Mouse (Mus musculus): Measurements from ENCODE around the gene Ifit3b.
"Not testable (repeated sequence)": the region's sequence is repeated elsewhere in the genome, so short reads cannot be mapped to it uniquely, and the experiment has no call there.

Gene Ifit3b

GRCm38 (mm10) chr19:34612243-34613001, 4.7 kb downstream of the Ifit3b start:
- not testable (repeated sequence) for DNase-seq

- DNase-seq, result no peak
These were observed 13.1 kb downstream of the Ifit3b start for GRCm38 (mm10) chr19:34620871-34621270.

GRCm38 (mm10) chr19:34623781-34624180, 16.0 kb downstream of the Ifit3b start:
- no peak for DNase-seq

GRCm38 (mm10) chr19:34624663-34625062, 16.9 kb downstream of the Ifit3b start:
- no peak for DNase-seq

- DNase-seq, result no peak
These were observed 19.7 kb downstream of the Ifit3b start for GRCm38 (mm10) chr19:34627496-34627895.

GRCm38 (mm10) chr19:34631487-34631886, 23.7 kb downstream of the Ifit3b start:
- DNase-seq, result no peak

GRCm38 (mm10) chr19:34633484-34633883, 25.7 kb downstream of the Ifit3b start:
- no peak for DNase-seq

- DNase-seq, result peak; percentile 52 to 75
These were observed 29.3 kb downstream of the Ifit3b start for GRCm38 (mm10) chr19:34636933-34637557.

GRCm38 (mm10) chr19:34640623-34641022, 32.9 kb downstream of the Ifit3b start, which contains the start of the genes Ifit1bl2 and Ifit1:
TSS of gene Ifit1bl2 (minus strand) at chr19:34640743.
TSS of gene Ifit1 (plus strand) at chr19:34640871.
- DNase-seq, result peak in 1 of 2 experiments; percentile 25

GRCm38 (mm10) chr19:34642616-34643015, 34.8 kb downstream of the Ifit3b start:
- DNase-seq, result no peak

GRCm38 (mm10) chr19:34647630-34648029, 39.9 kb downstream of the Ifit3b start:
- not testable (repeated sequence) for DNase-seq

- no peak for DNase-seq
These were observed 42.5 kb downstream of the Ifit3b start for GRCm38 (mm10) chr19:34650276-34650675.

GRCm38 (mm10) chr19:34650997-34651396, 43.2 kb downstream of the Ifit3b start:
- DNase-seq, result no peak

GRCm38 (mm10) chr19:34655227-34655805, 47.5 kb downstream of the Ifit3b start:
- no peak for DNase-seq

GRCm38 (mm10) chr19:34656511-34657298, 48.9 kb downstream of the Ifit3b start:
- no peak for DNase-seq

GRCm38 (mm10) chr19:34662067-34662507, 54.3 kb downstream of the Ifit3b start:
- DNase-seq, result peak; percentile 65 to 69

GRCm38 (mm10) chr19:34662740-34663139, 55.0 kb downstream of the Ifit3b start:
- DNase-seq, result no peak
